Mouse (Mus musculus) lung, adult 2 months (tissue): ENCODE measurements around the gene Cckar.

ENCODE experiments used
- CTCF ChIP-seq: fragments of 200-500 bp; IDR thresholded peaks from 2 replicates; pipeline ENCODE4 v1.5.1; 2011; ENCODE audit warnings: mild to moderate bottlenecking, low read length, control low read depth; ENCODE audit not compliant: insufficient read depth
- POLR2A ChIP-seq: fragments of 200-500 bp; IDR thresholded peaks from 2 replicates; pipeline ENCODE4 v1.6.1; 2011; ENCODE audit warnings: low read depth, mild to moderate bottlenecking, control low read depth, low read length, borderline replicate concordance; ENCODE audit errors: extremely low read depth

DNA sequence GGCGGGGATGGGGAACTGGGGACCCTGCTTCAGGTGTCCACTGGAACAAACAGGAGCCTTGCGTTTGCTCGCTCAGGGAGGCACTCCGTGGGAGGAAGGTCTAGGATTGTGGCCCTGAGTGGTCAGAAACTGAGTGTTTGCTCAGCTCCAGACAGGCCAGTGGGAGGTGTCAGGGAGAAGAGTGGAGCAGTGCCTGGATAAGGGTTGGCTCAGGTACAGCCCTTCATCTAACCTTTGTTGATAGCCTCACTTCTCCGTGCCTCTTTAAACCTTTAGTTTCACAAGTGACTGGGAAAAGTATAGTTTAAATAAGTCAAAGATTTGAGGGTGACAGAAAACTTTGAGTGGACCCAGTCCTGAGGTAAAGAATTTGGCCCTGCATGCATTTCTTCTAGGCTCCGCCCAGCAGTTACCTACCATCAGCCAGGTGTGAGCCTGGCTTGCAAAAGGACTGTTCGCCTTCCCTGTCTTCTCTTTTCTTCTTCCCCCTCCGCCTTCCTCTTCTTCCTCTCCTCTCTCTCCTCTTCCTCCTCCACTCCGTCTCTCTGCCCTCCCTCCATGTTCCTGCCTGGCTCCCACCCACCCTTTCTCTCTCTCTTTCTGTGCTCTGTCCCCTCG is 37.1 kb downstream of the Cckar start:
- no peak for TF ChIP-seq POLR2A
- TF ChIP-seq CTCF: no peak
